Mouse (Mus musculus): ENCODE data around the gene Mmp19. TPM values are rescaled to one million over a fixed set of nuclear protein-coding genes. Genes with fewer than 3 reads are reported as not detected.

Gene Mmp19
- polyA plus RNA-seq, 1 experiment from 2014 or later: 1.5 TPM

- WGBS: 96% methylated on average over 2 of the region's 2 CpGs
- H3K4me2 ChIP-seq: no peak overlapping the region
Measured at GRCm38 (mm10) chr10:128778441-128778840, 12.3 kb upstream of the Mmp19 start.

GRCm38 (mm10) chr10:128779011-128779795, 11.5 kb upstream of the Mmp19 start:
- Histone ChIP-seq H3K9me3 (ENCODE audit: low read depth, low read length) (no peaks in the 10 kb centered on the region), H3K4me2 (no peak overlapping the region), H3K27me3 (ENCODE audit: insufficient read depth, low read length) (no peaks in the 10 kb centered on the region), H3K36me3 (ENCODE audit: insufficient read depth) (no peaks in the 10 kb centered on the region), H3K4me1 (ENCODE audit: insufficient read depth) (peaks cover 6% of the 10 kb centered on the region; the same call in 1 of the 2 replicates), H3K27ac (ENCODE audit: low read depth) (peak overlapping the region; percentile 78), H3K9ac (no peak overlapping the region), H3K4me3 (ENCODE audit: low read depth, low read length) (no peak overlapping the region)
- 28% methylated on average over 8 of the region's 8 CpGs for WGBS
- ATAC-seq (ENCODE audit: insufficient read depth): peak; percentile 98
- peak; percentile 87 for DNase-seq
- no peak for TF ChIP-seq CTCF (IDR thresholded peaks at IDR 0.05; ENCODE audit: low read depth)

More at GRCm38 (mm10) chr10:128778441-128778840, 12.3 kb upstream of the Mmp19 start:
- H3K36me3 ChIP-seq (ENCODE audit: insufficient read depth): no peaks in the 10 kb centered on the region
- no peak for ATAC-seq (ENCODE audit: insufficient read depth)
- H3K27me3 ChIP-seq (ENCODE audit: insufficient read depth, low read length): no peaks in the 10 kb centered on the region
- peak overlapping the region; percentile 78 for H3K27ac ChIP-seq (ENCODE audit: low read depth)
- no peaks in the 10 kb centered on the region for H3K9me3 ChIP-seq (ENCODE audit: low read depth, low read length)
- peaks cover 6% of the 10 kb centered on the region; the same call in 1 of the 2 replicates for H3K4me1 ChIP-seq (ENCODE audit: insufficient read depth)
- TF ChIP-seq CTCF (IDR thresholded peaks at IDR 0.05; ENCODE audit: low read depth): no peak
- H3K9ac ChIP-seq: no peak overlapping the region
- no peak for DNase-seq
- no peak overlapping the region for H3K4me3 ChIP-seq (ENCODE audit: low read depth, low read length)

- Histone ChIP-seq H3K27ac (ENCODE audit: low read depth) (no peak overlapping the region), H3K4me3 (ENCODE audit: low read depth, low read length) (no peak overlapping the region), H3K27me3 (ENCODE audit: insufficient read depth, low read length) (no peaks in the 10 kb centered on the region), H3K9me3 (ENCODE audit: low read depth, low read length) (no peaks in the 10 kb centered on the region), H3K4me2 (no peak overlapping the region), H3K4me1 (ENCODE audit: insufficient read depth) (peaks cover 6% of the 10 kb centered on the region; the same call in 1 of the 2 replicates), H3K36me3 (ENCODE audit: insufficient read depth) (no peaks in the 10 kb centered on the region), H3K9ac (no peak overlapping the region)
- ATAC-seq (ENCODE audit: insufficient read depth): no peak
- TF ChIP-seq CTCF (IDR thresholded peaks at IDR 0.05; ENCODE audit: low read depth): no peak
- DNase-seq: no peak
- WGBS: 84% methylated on average over 1 of the region's 1 CpGs
Measured at GRCm38 (mm10) chr10:128780200-128780599, 10.5 kb upstream of the Mmp19 start.

GRCm38 (mm10) chr10:128792041-128792440, 1.3 kb downstream of the Mmp19 start:
- Histone ChIP-seq H3K4me3 (ENCODE audit: low read depth, low read length) (no peak overlapping the region), H3K36me3 (ENCODE audit: insufficient read depth) (no peaks in the 10 kb centered on the region), H3K9ac (no peak overlapping the region), H3K27me3 (ENCODE audit: insufficient read depth, low read length) (no peaks in the 10 kb centered on the region), H3K4me2 (no peak overlapping the region), H3K27ac (ENCODE audit: low read depth) (no peak overlapping the region), H3K9me3 (ENCODE audit: low read depth, low read length) (no peaks in the 10 kb centered on the region), H3K4me1 (ENCODE audit: insufficient read depth) (no peaks in the 10 kb centered on the region)
- DNase-seq: no peak
- ATAC-seq (ENCODE audit: insufficient read depth): no peak
- TF ChIP-seq CTCF (IDR thresholded peaks at IDR 0.05; ENCODE audit: low read depth): no peak

GRCm38 (mm10) chr10:128793258-128793657, 2.5 kb downstream of the Mmp19 start:
- TF ChIP-seq CTCF (IDR thresholded peaks at IDR 0.05; ENCODE audit: low read depth): no peak
- H3K4me3 ChIP-seq (ENCODE audit: low read depth, low read length): no peak overlapping the region
- no peaks in the 10 kb centered on the region for H3K4me1 ChIP-seq (ENCODE audit: insufficient read depth)
- 79% methylated on average over 1 of the region's 1 CpGs for WGBS
- no peak for ATAC-seq (ENCODE audit: insufficient read depth)
- no peak overlapping the region for H3K27ac ChIP-seq (ENCODE audit: low read depth)
- H3K36me3 ChIP-seq (ENCODE audit: insufficient read depth): no peaks in the 10 kb centered on the region
- H3K27me3 ChIP-seq (ENCODE audit: insufficient read depth, low read length): no peaks in the 10 kb centered on the region
- H3K4me2 ChIP-seq: no peak overlapping the region
- no peaks in the 10 kb centered on the region for H3K9me3 ChIP-seq (ENCODE audit: low read depth, low read length)
- DNase-seq: no peak
- no peak overlapping the region for H3K9ac ChIP-seq

- 80% methylated on average over 5 of the region's 5 CpGs for WGBS
- H3K4me3 ChIP-seq (ENCODE audit: low read depth, low read length): no peak overlapping the region
Measured at GRCm38 (mm10) chr10:128794391-128794790, 3.7 kb downstream of the Mmp19 start.

GRCm38 (mm10) chr10:128795581-128795980, 4.9 kb downstream of the Mmp19 start:
- Histone ChIP-seq H3K27ac (ENCODE audit: low read depth) (no peak overlapping the region), H3K9ac (no peak overlapping the region), H3K36me3 (ENCODE audit: insufficient read depth) (peaks cover 16% of the 10 kb centered on the region), H3K9me3 (ENCODE audit: low read depth, low read length) (no peaks in the 10 kb centered on the region), H3K4me1 (ENCODE audit: insufficient read depth) (no peaks in the 10 kb centered on the region), H3K4me2 (no peak overlapping the region), H3K27me3 (ENCODE audit: insufficient read depth, low read length) (no peaks in the 10 kb centered on the region), H3K4me3 (ENCODE audit: low read depth, low read length) (no peak overlapping the region)
- ATAC-seq (ENCODE audit: insufficient read depth) (no peak), DNase-seq (no peak)
- TF ChIP-seq CTCF (IDR thresholded peaks at IDR 0.05; ENCODE audit: low read depth): no peak
- WGBS: 92% methylated on average over 3 of the region's 3 CpGs

More at GRCm38 (mm10) chr10:128794391-128794790, 3.7 kb downstream of the Mmp19 start:
- no peak overlapping the region for H3K27ac ChIP-seq (ENCODE audit: low read depth)
- no peaks in the 10 kb centered on the region for H3K9me3 ChIP-seq (ENCODE audit: low read depth, low read length)
- H3K27me3 ChIP-seq (ENCODE audit: insufficient read depth, low read length): no peaks in the 10 kb centered on the region
- no peak for TF ChIP-seq CTCF (IDR thresholded peaks at IDR 0.05; ENCODE audit: low read depth)
- ATAC-seq (ENCODE audit: insufficient read depth) (no peak), DNase-seq (no peak)
- H3K4me1 ChIP-seq (ENCODE audit: insufficient read depth): no peaks in the 10 kb centered on the region
- H3K36me3 ChIP-seq (ENCODE audit: insufficient read depth): peaks cover 4% of the 10 kb centered on the region; the same call in 1 of the 2 replicates
- no peak overlapping the region for H3K9ac ChIP-seq
- H3K4me2 ChIP-seq: no peak overlapping the region

Data from lung, embryonic 14.5 days (tissue).